Mouse (Mus musculus): ENCODE measurements around the gene 4930568D16Rik. TPM values are rescaled to one million over a fixed set of nuclear protein-coding genes. Genes with fewer than 3 reads are reported as not detected.

The 4930568D16Rik gene
- polyA plus RNA-seq, 1 experiment from 2014 or later = not detected

- Histone ChIP-seq H3K27me3 (no peaks in the 10 kb centered on the region), H3K27ac (no peak overlapping the region), H3K4me2 (no peak overlapping the region), H3K9me3 (replicated peaks) (no peaks in the 10 kb centered on the region), H3K4me1 (no peaks in the 10 kb centered on the region), H3K4me3 (no peak overlapping the region), H3K36me3 (ENCODE audit: poor library complexity, severe bottlenecking) (no peaks in the 10 kb centered on the region), H3K9ac (no peak overlapping the region)
- ATAC-seq = no peak
- 83% methylated on average over 6 of the region's 6 CpGs for WGBS
Observed at GRCm38 (mm10) chr2:35398184-35398828, 30.8 kb upstream of the 4930568D16Rik start.

DNA sequence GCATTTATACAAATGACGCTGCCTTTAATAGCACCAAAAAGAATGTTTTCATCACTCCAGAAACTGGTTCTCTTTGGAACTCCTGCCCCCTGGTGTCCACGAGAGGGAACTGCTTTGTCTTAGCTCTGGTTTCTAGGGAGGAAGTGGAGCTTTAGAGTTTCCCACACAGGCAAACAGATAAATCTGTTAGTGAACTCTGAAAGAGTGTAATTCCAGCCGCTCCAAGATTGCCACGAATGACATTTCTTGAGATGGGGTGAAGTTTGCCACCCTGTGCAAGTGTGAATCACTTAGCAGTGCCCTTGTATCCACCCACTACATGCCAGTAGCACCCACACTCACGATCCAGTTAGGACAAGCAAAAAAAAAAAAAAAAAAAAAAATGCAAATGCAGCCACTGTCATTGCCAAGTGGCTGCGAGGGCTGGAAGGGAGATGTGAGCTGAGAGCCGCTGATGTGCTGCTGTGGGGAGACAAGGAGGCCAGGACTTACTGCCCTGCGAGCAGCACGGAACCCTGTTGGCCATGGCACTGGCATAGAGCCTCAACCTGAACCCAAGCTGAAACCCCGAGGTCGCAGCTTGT, 30.2 kb upstream of the 4930568D16Rik start:
- no peaks in the 10 kb centered on the region for H3K4me1 ChIP-seq
- H3K27ac ChIP-seq = no peak overlapping the region
- ATAC-seq = no peak
- H3K36me3 ChIP-seq (ENCODE audit: poor library complexity, severe bottlenecking) = no peaks in the 10 kb centered on the region
- 56% methylated on average over 11 of the region's 11 CpGs for whole genome bisulfite sequencing
- no peaks in the 10 kb centered on the region for H3K27me3 ChIP-seq
- no peak overlapping the region for H3K9ac ChIP-seq
- H3K9me3 ChIP-seq (replicated peaks) = no peaks in the 10 kb centered on the region
- no peak overlapping the region for H3K4me3 ChIP-seq
- no peak overlapping the region for H3K4me2 ChIP-seq

GRCm38 (mm10) chr2:35397096-35397495, 29.6 kb upstream of the 4930568D16Rik start, which contains the start of gene 4930402F06Rik:
Gene 4930402F06Rik, minus strand, starts transcription at chr2:35397175.
- H3K9ac ChIP-seq = no peak within 1 kb of the TSS
- 64% methylated on average over 5 of the region's 5 CpGs for WGBS
- ATAC-seq = no peak

GRCm38 (mm10) chr2:35385441-35385871, 17.9 kb upstream of the 4930568D16Rik start:
- no peak overlapping the region for H3K27ac ChIP-seq
- no peak overlapping the region for H3K9ac ChIP-seq
- no peaks in the 10 kb centered on the region for H3K27me3 ChIP-seq
- no peaks in the 10 kb centered on the region for H3K4me1 ChIP-seq
- peaks cover 4% of the 10 kb centered on the region; the same call in 1 of the 2 replicates for H3K9me3 ChIP-seq (replicated peaks)
- no peak for ATAC-seq
- WGBS = 84% methylated on average over 9 of the region's 9 CpGs
- H3K4me2 ChIP-seq = no peak overlapping the region
- no peak overlapping the region for H3K4me3 ChIP-seq
- no peaks in the 10 kb centered on the region for H3K36me3 ChIP-seq (ENCODE audit: poor library complexity, severe bottlenecking)

More at GRCm38 (mm10) chr2:35397096-35397495, 29.6 kb upstream of the 4930568D16Rik start, which contains the start of gene 4930402F06Rik:
- Histone ChIP-seq H3K4me1 (no peaks in the 10 kb centered on the region), H3K4me3 (no peak within 1 kb of the TSS), H3K4me2 (no peak within 1 kb of the TSS), H3K27ac (no peak within 1 kb of the TSS), H3K9me3 (replicated peaks) (no peaks in the 10 kb centered on the region), H3K36me3 (ENCODE audit: poor library complexity, severe bottlenecking) (no peaks in the 10 kb centered on the region), H3K27me3 (no peaks in the 10 kb centered on the region)

DNA sequence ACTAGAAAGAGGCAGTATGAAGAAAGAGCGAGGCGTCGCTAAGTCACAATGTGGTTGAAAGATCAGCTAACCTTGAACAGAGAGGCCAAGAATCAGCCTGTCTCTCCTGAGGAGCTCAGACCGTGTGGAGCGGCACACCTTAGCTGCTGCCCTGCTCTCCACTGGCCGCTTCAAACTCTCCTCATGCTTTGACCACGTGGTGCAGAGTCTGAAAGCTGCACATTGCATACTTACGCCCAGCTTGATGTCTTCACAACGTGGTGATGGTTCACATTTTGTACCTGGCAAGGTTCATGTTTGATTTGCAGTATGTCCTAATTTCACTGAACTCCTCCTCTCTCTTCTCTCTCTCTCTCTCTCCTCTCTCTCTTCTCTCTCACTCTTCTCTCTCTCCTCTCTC, 11.8 kb upstream of the 4930568D16Rik start:
- no peak overlapping the region for H3K27ac ChIP-seq
- no peaks in the 10 kb centered on the region; the same call in 1 of the 2 replicates for H3K27me3 ChIP-seq
- H3K4me2 ChIP-seq = no peak overlapping the region
- H3K4me3 ChIP-seq = no peak overlapping the region
- H3K9ac ChIP-seq = no peak overlapping the region
- 70% methylated on average over 9 of the region's 9 CpGs for WGBS
- no peak for ATAC-seq
- H3K4me1 ChIP-seq = no peaks in the 10 kb centered on the region
- H3K9me3 ChIP-seq (replicated peaks) = no peaks in the 10 kb centered on the region
- H3K36me3 ChIP-seq (ENCODE audit: poor library complexity, severe bottlenecking) = no peaks in the 10 kb centered on the region

- H3K4me3 ChIP-seq = no peak overlapping the region
- H3K27me3 ChIP-seq = no peaks in the 10 kb centered on the region; the same call in 1 of the 2 replicates
- H3K9me3 ChIP-seq (replicated peaks) = no peaks in the 10 kb centered on the region
- H3K27ac ChIP-seq = no peak overlapping the region
- ATAC-seq = no peak
- no peaks in the 10 kb centered on the region for H3K36me3 ChIP-seq (ENCODE audit: poor library complexity, severe bottlenecking)
- WGBS = 83% methylated on average over 6 of the region's 6 CpGs
- no peak overlapping the region for H3K4me2 ChIP-seq
- H3K9ac ChIP-seq = no peak overlapping the region
- no peaks in the 10 kb centered on the region for H3K4me1 ChIP-seq
Observed at GRCm38 (mm10) chr2:35377600-35377999, 10.1 kb upstream of the 4930568D16Rik start.

DNA sequence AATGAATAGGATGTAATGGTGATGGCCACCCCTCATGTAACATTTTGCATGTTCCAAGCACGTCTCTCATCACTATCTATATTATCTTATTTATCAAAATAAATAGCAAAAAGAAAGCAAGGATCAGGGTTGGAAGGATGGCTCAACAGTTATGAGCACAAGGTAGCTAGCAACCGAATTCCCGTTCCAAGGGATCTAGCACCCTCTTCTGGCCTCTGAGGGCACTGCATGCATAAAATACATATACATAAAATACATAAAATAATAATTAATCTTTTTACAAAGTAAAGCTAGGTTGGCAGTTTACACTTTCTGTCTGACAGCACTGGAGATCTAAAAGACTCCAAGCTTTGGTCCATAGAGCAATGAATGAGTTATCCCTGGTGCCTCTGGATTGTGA, 5.5 kb upstream of the 4930568D16Rik start:
- no peaks in the 10 kb centered on the region for H3K4me1 ChIP-seq
- H3K4me3 ChIP-seq = no peak overlapping the region
- no peak overlapping the region for H3K9ac ChIP-seq
- no peak overlapping the region for H3K4me2 ChIP-seq
- no peak for ATAC-seq
- no peaks in the 10 kb centered on the region for H3K9me3 ChIP-seq (replicated peaks)
- H3K27me3 ChIP-seq = no peaks in the 10 kb centered on the region; the same call in 1 of the 2 replicates
- whole genome bisulfite sequencing = 10% methylated on average over 3 of the region's 3 CpGs
- H3K36me3 ChIP-seq (ENCODE audit: poor library complexity, severe bottlenecking) = no peaks in the 10 kb centered on the region
- H3K27ac ChIP-seq = no peak overlapping the region

- H3K27ac ChIP-seq = no peak overlapping the region
Observed at GRCm38 (mm10) chr2:35370686-35371085, 3.2 kb upstream of the 4930568D16Rik start.

GRCm38 (mm10) chr2:35349184-35349583, 18.3 kb downstream of the 4930568D16Rik start:
- Histone ChIP-seq H3K4me2 (no peak overlapping the region), H3K4me1 (no peaks in the 10 kb centered on the region), H3K36me3 (ENCODE audit: poor library complexity, severe bottlenecking) (no peaks in the 10 kb centered on the region), H3K9me3 (replicated peaks) (no peaks in the 10 kb centered on the region), H3K27ac (no peak overlapping the region), H3K4me3 (no peak overlapping the region), H3K27me3 (no peaks in the 10 kb centered on the region), H3K9ac (no peak overlapping the region)
- 74% methylated on average over 5 of the region's 5 CpGs for WGBS
- ATAC-seq = no peak

More at GRCm38 (mm10) chr2:35370686-35371085, 3.2 kb upstream of the 4930568D16Rik start:
- Histone ChIP-seq H3K4me2 (no peak overlapping the region), H3K4me3 (no peak overlapping the region), H3K4me1 (no peaks in the 10 kb centered on the region), H3K36me3 (ENCODE audit: poor library complexity, severe bottlenecking) (no peaks in the 10 kb centered on the region), H3K9me3 (replicated peaks) (no peaks in the 10 kb centered on the region), H3K9ac (no peak overlapping the region), H3K27me3 (no peaks in the 10 kb centered on the region; the same call in 1 of the 2 replicates)
- ATAC-seq = no peak

DNA sequence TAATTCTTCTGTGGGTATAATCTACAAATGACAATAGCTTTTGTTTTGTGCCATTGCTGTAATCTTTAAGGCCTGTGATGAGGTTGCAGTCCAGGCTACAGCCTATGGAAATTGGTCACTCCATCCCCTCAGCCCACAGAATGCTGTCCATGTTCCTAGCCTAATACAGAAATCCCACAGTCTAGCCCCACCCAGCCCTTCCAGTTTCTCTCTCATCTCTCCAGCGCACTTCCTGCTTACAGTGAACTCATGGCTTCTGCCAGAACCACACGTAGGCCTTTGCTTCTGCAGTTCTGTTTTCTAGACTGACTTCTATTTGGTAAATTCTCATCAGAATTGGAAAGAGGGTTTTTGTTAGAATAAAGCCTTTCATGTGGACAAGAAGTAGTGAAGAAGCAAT, 21.5 kb downstream of the 4930568D16Rik start:
- no peak for ATAC-seq
- Histone ChIP-seq H3K27me3 (no peaks in the 10 kb centered on the region), H3K4me2 (no peak overlapping the region), H3K36me3 (ENCODE audit: poor library complexity, severe bottlenecking) (no peaks in the 10 kb centered on the region), H3K9ac (no peak overlapping the region), H3K27ac (no peak overlapping the region), H3K9me3 (replicated peaks) (no peaks in the 10 kb centered on the region), H3K4me3 (no peak overlapping the region), H3K4me1 (no peaks in the 10 kb centered on the region)
- 79% methylated on average over 2 of the region's 2 CpGs for WGBS

- WGBS = 89% methylated on average over 3 of the region's 3 CpGs
Observed at GRCm38 (mm10) chr2:35342605-35343004, 24.9 kb downstream of the 4930568D16Rik start.

DNA sequence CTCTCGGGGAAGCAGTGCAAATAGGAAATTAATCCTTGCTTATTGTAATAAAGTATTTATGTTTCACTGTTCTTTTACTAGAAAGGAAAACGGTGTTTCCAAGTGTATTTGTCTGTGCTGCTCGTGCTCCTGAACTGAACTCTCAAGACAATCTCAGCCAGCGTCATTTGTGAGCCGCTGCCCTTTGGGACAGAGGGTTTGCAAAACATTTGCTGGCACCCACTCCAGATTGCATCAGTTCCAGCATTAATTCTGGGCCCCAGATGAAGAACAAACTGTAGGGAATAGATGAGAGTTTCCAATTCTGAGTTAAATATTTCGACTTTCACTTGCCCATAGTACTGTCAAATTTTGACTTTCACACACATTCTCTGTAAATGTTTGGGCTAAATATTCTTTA, 28.8 kb downstream of the 4930568D16Rik start:
- Histone ChIP-seq H3K9me3 (replicated peaks) (no peaks in the 10 kb centered on the region), H3K9ac (no peak overlapping the region), H3K4me3 (no peak overlapping the region), H3K36me3 (ENCODE audit: poor library complexity, severe bottlenecking) (no peaks in the 10 kb centered on the region), H3K27ac (no peak overlapping the region), H3K4me2 (no peak overlapping the region), H3K4me1 (peaks cover 17% of the 10 kb centered on the region), H3K27me3 (no peaks in the 10 kb centered on the region)
- 83% methylated on average over 6 of the region's 6 CpGs for WGBS
- no peak for ATAC-seq

More at GRCm38 (mm10) chr2:35342605-35343004, 24.9 kb downstream of the 4930568D16Rik start:
- Histone ChIP-seq H3K4me1 (no peaks in the 10 kb centered on the region), H3K27ac (no peak overlapping the region), H3K9ac (no peak overlapping the region), H3K4me3 (no peak overlapping the region), H3K36me3 (ENCODE audit: poor library complexity, severe bottlenecking) (no peaks in the 10 kb centered on the region), H3K27me3 (no peaks in the 10 kb centered on the region), H3K4me2 (no peak overlapping the region), H3K9me3 (replicated peaks) (no peaks in the 10 kb centered on the region)
- no peak for ATAC-seq

All from forebrain, embryonic 13.5 days (tissue).